Mouse (Mus musculus): ENCODE measurements at regions not wholly inside any gene's neighbourhood (a gene's known extent, or its start where the extent isn't known, plus 50 kb on each side); places are given as distances from the start of the nearest gene placed in this dataset.

DNA sequence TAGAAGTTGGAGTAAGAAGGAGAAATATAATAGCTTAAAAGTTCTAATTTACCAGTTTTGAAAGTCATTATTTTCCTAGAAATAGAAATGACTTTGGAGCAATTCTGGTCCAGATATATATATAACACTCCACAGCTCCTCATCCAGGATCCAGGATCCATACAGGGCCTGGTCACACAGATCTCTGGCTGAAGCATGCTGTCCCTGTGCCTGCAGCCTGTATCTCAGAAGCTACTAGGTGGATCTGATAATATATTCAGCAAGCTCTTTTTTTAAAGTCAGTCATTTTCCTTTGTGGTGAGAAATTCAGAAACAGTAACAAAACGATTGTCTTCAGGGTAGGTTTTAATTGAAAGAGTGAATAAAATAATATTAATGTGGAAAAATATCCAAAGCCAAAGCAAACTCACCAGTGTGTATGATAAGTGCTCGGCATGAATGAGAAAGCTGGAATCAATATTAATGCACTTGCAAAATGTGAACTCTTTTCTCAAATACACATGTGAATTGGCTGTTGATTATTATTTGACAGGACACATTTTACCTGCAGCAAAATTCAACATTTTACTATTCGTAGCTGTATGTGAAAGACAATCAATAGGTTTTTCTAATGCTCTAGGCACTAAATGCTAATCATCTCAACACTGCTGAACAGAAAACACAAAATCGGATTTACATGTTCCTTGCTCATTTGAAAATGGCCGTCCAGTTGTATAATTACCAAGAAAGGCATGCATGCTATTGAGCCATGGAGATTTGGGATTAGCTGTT is 288.1 kb upstream of the Cxadr start:
- DNase-seq (ENCODE audit: low spot score) = no peak

DNA sequence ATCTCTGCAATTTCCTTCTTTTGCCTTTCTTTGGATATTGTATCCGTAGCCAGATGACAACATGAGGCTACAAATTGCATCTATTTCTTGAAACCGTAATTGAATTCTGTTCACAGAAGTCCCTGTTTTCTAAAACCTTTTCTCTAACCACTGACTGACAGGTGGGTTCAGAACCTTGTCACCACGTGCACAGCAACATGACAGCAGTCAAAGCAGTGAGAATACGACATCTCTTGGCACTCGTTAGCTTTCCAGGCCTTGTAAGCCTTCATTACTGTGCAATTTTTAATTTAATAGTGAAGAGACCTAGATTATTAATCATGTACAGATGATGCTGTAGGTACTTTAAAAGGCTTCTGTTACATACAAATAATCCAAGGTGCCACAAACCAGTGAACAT is 297.3 kb upstream of the Cxadr start:
- no peak for DNase-seq (ENCODE audit: low spot score)

DNA sequence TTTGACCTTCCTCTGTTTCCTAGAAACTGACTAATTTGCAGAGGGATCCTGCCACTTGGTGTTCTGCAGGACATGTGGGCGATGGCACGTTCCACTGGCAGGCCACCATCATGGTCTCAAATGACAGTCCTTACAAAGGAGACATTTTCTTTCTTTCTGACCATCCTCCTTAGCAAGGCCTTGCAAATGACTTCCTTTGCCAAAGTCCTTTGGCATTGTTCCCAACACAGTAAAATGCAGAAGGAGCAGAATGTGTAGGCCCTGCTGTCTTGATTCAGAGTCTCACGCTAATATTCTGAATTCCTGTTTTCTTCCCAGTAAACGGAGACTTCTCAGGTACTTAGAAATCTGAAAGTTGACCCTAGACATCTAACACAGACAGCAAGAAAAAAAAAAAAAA is 308.3 kb upstream of the Cxadr start:
- DNase-seq (ENCODE audit: low spot score) = no peak

DNA sequence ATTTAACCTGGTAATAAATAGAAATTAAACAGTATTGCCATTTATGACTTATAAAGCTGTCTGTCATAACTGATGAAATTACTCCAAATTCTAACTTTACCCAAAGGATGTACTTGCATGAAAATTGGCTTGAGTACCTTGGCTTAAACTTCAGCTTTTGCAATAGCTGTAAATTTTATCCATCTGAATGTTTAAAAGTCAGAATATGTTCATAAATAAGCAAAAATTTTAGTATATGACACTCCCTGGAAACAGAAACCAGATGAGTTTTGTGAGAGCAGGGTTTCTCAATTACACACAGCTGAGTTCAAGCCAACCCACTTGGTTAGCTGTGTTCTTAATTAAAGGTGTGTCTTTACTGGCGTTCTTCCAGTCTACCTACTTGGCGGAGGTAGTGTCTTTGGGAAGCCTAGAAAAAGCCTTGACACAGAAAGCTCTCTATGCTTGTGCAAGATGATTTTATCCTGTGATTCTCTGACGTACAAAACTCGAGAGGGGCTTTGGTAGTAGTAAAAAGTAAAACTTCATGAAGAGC is 311.4 kb upstream of the Cxadr start:
- no peak for DNase-seq (ENCODE audit: low spot score)

DNA sequence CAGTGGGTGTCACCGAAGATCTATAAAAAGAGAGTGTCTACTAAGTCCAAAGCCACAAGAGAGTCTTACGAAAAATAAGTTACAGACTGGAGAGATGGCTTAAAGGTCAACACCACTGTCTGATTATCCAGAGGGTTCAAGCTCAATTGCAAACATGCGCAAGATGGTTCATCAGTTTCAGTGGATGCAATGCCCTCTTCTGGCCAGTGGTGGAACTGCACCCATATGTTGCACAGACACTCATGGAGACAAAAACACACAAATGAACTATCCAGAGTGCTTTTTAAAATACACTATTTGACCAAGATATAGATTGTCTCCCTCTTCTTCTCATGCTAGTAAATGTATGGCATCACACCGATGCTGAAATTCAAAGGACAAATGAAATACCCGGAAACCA is 312.1 kb upstream of the Cxadr start:
- DNase-seq (ENCODE audit: low spot score) = no peak

DNA sequence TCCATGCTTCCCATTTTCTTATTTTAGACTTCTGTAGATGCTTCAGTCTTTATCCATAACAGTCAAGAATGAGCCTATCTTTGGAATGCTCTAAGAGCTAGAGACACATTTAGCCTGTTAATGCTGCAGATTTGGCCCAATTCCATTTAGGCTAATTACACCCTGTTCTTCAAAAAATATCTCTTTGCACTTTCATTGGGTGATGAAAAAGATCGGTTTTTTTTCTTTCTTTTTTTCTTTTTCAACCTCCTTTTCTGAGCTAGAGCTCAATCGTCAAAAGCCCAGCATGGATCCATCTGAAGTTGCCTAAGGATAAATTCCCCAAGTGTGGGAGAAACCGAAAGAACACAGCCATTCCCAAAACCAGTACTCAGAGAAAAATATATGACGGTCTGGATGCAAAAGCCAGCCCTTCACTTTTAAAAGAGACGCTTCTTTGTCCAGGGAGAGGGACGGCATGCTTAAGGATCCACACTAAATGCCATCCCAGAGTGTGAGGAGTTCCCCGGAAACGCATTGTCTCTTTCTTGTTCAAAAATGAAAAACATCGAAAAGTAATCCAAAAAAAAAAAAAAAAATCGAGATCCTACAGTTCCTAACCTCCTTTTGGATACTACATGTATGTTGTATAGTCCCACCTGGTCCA is 314.3 kb upstream of the Cxadr start:
- no peak for DNase-seq (ENCODE audit: low spot score)

DNA sequence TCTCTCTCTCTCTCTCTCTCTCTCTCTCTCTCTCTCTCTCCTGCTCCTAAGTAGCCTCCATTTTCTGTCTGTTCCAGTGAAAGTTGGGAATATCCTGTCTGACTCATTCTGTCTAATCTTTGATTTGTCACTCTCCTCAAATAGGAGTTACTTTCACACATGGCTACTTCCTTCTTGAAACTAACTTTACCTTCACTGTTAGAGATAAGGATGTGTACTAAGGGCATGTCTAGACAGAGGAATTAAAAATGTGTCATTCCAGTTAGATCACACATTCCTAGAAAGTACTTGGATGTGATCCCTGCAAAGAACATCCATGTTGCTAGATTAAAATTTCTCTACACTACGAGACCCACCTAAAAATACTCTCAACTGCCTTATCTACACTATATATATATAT is 346.9 kb upstream of the Gm11146 start:
- no peak for DNase-seq (ENCODE audit: low spot score)

DNA sequence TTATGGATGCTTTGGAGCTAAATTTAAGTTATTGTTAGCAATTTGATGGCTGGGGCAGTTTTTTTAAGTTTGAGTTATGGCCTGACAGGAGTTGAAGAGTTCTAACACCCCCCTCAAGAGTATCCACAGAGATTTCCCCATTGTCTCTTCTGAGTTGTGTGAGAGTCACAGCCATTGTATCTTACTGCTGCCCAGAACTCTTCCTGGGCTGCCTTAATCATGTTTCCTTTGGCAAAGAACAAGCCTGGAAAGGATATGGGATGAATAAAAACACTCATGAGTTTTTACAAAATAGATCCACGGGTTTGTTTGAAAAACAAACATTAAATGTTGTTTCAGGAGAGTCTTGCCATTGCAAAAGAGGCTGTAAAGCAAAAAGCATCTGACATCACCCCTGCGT is 343.5 kb upstream of the Gm11146 start:
- no peak for DNase-seq (ENCODE audit: low spot score)

DNA sequence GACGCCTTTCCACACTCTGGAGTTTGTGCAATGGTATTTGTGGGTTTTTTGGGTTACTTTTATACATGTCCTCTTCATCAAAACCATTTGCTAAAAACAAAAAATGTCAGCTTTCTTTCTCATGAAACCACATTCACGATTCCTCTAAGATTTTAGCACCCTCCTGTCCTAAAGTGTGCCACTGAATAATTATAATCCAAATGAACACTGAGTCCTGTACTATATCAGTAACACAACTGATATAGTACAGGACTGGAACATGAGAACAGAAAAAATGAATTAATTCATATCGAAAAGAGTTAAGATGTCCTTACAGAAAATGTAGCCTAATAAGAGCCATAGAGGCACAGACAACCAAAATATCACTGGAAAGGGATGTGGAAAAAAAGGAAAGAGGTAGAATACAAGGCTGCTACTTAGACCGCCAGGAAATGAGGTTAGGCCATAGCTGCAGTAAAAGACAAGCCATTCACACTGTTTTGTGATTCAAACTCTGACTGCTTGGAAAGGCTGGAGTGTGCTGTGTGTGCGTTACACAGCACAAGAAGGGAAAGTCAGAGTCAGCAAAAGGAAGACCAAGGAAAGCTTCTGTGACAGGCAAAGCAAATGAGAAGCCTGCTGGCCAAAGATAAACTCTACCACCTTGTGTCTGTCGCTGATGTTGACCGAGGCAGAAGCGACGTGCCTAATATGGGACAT is 329.3 kb upstream of the Gm11146 start:
- no peak for DNase-seq (ENCODE audit: low spot score)

DNA sequence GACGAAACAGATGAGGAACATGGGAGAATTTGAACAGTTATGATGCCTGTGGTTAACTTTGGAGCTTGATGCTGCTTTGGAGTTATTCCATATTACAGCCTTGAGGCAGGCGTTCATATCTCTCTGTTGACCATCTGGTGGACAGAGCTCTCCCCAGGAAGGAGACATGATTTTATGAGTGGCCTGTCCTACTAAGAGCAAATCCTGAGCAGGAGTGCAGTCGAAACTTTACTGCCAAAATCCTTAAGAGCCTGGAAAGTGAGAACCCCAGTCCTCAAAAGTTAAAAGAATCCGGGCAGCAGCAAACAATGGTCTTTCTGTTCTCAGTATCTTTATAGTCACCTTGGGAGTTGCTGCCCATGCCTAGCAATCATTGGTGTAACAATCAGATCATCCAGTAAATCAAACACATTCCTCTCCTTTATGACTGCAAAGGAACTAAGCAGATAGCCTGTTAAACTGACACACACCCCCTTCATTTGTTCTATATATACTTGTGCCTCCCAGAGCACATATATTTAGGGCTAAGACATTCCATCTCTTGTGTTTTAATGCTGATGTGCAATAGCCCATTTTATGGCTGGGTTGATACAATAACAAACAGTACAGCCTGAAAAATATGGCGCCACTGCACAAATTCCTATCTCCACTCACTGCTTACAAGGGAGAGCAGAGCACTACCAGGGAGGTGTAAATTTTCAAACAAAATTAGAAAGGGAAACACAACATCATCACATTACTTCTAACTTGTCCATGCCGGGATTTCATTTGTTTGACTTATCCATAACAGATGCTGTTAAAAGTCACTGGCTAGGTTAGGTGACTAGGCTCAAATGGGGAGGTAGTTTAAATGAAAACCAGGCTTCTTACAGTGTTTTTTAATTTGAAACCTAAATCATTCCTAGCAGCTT is 312.5 kb upstream of the Gm11146 start:
- no peak for DNase-seq (ENCODE audit: low spot score)

DNA sequence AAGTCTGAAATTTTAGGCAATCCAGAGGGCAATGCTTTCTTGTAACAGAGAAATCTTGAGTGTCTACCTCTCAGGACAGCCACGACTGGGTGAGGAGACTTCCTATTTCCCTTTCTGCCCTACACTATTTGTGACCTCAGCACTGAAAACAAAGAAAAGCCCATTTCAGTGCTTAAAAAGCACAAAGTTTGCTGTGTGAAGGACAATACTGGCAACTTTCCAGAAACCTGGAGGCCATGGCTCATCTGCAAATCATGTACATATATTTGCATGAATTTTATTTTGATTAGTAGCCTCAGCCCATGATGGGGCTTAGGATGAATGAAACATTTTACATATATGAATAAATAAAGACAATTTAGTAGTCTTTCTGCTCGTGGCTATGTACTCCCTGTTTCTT is 292.4 kb upstream of the Gm11146 start:
- DNase-seq (ENCODE audit: low spot score) = no peak

DNA sequence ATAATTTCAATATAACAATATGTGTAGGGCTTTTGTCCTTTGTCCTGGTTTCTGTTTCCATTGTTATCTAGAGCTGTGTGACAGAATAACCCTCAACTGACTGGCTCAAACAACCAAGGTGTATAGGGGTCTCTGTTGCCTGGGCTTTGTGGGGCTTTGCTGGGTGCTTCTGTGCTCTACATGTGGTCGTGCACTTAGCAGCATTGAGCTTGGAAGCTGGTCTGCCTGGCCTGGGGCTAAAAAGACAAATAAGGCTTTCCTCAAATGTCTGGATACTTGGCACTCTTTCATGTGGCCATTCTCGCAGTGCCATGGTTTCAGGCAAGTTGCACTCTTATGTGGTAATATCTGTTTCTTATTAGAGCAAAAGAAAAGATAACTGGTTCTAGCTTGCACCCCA is 291.8 kb upstream of the Gm11146 start:
- no peak for DNase-seq (ENCODE audit: low spot score)

DNA sequence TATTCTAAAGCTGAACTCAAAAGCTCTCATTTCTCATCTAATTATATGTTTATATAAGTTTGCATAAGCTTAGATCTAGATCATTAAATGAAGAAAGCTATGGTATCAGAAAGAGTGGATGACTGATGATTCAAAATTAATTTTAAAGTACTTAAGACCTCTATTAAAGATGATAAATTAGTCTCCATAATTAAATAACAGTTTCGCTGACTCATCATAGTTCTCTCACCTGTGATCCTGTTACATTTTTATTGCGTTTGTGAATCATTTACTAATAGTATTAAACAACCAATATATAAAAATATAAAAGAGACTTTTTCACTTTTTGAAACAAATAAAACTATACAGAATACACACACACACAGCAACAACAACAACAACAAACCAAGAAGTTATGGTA is 290.8 kb upstream of the Gm11146 start:
- DNase-seq (ENCODE audit: low spot score) = no peak

DNA sequence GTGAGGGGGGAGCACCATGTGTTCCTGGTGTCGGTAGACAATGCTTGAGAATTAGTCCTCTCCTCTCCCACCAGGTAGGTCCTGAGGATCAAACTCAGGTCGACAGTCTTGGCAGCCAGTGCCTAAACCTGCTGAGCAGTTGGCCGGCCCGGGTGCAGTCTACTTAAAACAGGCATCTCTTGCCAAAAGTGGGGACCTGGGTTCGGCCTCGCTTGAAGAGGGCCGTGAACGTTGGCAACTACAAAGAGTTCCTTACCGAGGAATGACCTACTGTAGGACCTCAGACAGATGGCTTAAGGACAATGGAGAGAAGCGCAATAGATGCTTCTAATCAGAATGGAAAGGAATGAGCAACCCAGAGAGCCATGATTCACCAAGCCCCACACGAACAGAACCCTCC is 287.5 kb upstream of the Gm11146 start:
- no peak for DNase-seq (ENCODE audit: low spot score)

DNA sequence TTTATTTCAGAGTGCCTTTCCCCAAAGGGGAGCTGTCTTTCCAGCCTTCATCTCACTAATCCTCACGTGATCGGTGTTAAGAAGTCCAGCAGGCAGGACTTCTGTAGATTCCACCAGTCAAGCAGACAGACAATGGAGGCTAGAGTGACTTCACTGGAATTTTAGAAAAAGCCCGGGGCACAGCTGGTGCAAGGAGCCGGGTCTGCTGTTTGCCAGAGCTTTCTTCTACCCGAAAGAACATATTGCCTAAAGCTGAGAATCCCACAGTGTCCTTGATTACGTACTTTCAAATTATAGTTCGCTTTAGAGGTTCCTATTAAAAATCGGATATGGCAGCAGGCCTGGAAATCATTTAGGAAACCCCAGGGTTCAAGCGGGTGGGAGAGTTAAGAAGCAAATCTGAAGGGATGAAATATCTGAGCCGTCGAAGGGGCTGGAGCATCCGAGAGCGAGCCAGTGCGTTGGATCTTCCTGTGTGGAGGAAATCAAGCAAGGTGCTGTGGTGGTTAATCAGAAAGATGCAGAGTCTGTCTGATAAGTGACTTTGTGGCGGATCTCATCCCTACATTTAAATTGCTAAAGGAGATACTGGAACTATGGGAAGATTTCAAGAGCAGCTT is 283.3 kb upstream of the Gm11146 start:
- DNase-seq (ENCODE audit: low spot score) = no peak

DNA sequence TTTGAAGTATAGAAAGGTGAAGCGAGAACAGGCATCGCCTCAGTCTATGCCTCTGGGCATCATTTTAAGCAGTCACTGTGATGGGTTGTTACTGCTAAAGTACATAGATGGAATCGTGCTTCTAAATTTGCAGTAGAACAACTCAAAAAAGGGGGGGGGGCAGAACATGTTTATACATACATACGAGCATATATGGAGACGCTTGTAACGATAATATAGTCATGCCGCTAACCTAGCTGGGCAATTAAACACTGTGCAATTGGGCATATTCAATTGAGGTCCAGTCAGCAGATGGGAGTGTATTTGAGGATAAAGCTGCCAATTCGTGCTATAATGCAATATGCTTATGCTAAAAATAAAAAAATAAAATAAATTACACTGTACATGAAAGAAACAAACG is 282.6 kb upstream of the Gm11146 start:
- no peak for DNase-seq (ENCODE audit: low spot score)

DNA sequence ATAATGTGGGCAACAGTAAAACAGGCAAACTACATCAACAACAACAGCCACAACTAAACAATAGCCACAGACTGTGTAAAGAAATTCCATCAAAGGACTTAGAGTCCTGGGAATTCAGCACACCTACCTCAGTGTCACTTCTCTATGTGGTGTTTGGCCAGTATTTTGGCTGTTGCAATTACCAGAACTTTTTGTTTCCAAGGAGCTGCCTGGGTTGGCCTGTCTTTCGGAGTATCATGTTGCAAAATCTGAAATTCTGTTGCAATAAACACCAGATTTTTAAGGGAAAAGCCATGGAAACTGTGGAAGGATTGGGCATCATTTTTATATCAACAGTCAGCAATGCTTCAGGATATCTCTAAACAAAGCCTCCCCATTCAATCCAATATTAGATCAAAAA is 275.1 kb upstream of the Gm11146 start:
- DNase-seq (ENCODE audit: low spot score) = no peak

DNA sequence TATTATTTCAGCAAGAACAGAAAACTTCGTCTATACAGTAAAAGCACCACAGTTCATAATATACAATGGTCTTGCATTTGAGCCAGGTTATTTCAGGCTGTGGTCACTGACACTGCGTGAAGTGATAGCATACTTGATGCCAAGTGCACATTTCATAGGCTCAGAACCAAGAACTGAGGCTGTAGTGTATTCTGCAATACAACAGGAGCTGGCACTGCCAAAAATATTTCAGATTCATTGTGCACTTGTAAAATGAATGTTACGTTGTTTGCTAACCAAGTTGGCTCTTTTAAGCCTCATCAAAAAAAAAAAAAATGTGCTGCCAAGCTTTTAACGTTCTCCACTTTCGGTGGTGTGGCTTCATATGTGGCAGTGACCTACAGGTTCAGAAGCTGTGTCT is 261.4 kb upstream of the Gm11146 start:
- DNase-seq (ENCODE audit: low spot score) = no peak

DNA sequence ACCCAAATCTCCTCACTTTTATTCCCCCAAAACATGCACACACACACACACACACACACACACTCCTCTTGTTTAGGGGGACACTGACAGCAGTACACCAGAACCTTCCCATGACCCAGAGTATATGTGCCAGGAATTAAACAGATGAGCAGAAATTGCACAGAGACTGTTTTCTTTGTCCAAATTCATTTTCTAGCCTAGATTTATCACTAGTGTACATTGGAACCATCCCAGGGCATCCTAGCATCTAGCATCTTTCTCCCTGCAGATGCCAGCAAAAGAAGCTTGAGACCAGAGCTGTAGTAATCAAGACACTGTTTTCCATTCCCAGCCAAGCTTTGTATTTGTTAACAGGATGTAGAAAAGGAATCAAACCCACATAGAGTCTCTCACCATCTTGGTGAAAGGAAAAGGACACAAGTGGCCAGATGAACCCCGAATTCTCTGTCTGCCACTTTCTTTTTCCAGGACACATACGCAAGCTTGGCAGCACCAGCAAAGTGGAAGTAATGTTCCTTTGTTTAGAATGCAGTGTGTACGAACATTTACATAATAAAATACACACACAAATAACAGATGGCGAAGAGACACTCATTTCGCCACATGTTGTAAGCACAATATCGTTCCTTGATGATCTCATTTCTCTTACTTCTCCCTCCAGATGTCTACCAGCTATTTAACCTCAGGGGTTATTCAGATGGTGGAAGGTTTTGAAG is 250.3 kb upstream of the Gm11146 start:
- no peak for DNase-seq (ENCODE audit: low spot score)

DNA sequence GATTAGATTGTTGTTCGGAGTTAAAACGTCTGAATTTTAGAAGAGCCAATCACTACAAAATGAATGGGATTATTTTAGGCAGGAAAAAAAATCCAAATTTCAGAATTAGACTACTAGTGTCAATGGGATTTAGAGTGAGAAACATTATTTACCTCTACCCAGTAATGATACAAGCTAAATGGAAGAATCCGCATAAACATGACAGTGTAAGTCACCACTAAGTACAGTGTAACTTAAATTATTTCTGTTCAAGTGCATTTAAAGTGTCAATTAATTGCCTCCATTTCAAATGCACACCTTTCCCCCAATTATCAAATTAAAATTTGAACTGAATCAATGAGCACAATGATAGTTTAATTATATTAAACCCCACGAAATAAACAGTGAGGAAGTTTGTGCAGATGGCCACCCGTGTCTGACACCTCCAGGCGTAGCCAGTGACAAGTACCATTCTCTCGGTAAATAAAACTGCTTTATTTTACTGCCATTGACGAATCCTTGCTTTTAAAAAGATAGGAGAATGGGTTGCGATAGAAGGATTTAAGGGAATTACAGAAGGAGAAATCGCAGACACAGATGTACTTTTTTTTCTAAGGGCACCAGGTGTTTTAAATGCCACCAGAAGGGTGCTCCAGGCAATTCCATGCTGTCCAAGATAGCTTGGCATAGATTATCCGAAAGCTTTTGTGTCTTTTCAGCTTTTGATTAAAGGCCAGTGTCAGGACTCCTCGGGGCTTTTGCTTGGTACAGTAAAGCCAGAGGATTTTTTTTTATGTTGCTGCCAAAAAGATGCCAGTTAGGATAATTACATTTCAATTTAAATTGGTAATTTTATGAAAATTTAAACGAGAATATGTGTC is 249.5 kb upstream of the Gm11146 start:
- DNase-seq (ENCODE audit: low spot score) = no peak

All from T-cell, adult 2 months (primary cell).